Mouse (Mus musculus): ENCODE results near the gene Olfr1346. TPM values are rescaled to one million over a fixed set of nuclear protein-coding genes. Genes with fewer than 3 reads are reported as not detected.

Olfr1346 gene
- polyA plus RNA-seq (2014; fragmentation: Nextera tagmentation; extraction: Ambion mirVana) = not detected in 2 replicates

GRCm38 (mm10) chr7:6466951-6467350, at the start of gene Olfr1346:
Olfr1346 (plus strand) TSS chr7:6467101.
- no peaks in the 10 kb centered on the region for H3K27me3 ChIP-seq (replicated peaks; ENCODE audit: control insufficient read depth, insufficient read depth, low read length)
- H3K4me1 ChIP-seq (replicated peaks; ENCODE audit: control insufficient read depth, insufficient read depth, low read length) = no peaks in the 10 kb centered on the region
- no peak within 1 kb of the TSS for H3K9ac ChIP-seq (ENCODE audit: low read depth, low read length)
- H3K27ac ChIP-seq (ENCODE audit: low read depth, low read length) = no peak within 1 kb of the TSS
- no peaks in the 10 kb centered on the region for H3K9me3 ChIP-seq (ENCODE audit: control insufficient read depth, low read length)
- no peak within 1 kb of the TSS for H3K4me3 ChIP-seq (ENCODE audit: low read depth, low read length)
- H3K4me2 ChIP-seq = no peak within 1 kb of the TSS
- H3K36me3 ChIP-seq (ENCODE audit: control insufficient read depth, insufficient read depth, low read length) = no peaks in the 10 kb centered on the region
- ATAC-seq (replicated peaks; ENCODE audit: low FRiP score) (no peak), DNase-seq (ENCODE audit: low spot score) (no peak)

- WGBS = 71% methylated on average over 6 of the region's 6 CpGs
- no peak for ATAC-seq (replicated peaks; ENCODE audit: low FRiP score)
- H3K9ac ChIP-seq (ENCODE audit: low read depth, low read length) = no peak overlapping the region
Observed at GRCm38 (mm10) chr7:6419894-6420293, 47.0 kb upstream of the Olfr1346 start.

GRCm38 (mm10) chr7:6429381-6429780, 37.5 kb upstream of the Olfr1346 start:
- ATAC-seq (replicated peaks; ENCODE audit: low FRiP score) = no peak
- WGBS = 86% methylated on average over 3 of the region's 3 CpGs
- Histone ChIP-seq H3K4me2 (no peak overlapping the region), H3K4me1 (replicated peaks; ENCODE audit: control insufficient read depth, insufficient read depth, low read length) (no peaks in the 10 kb centered on the region), H3K9me3 (ENCODE audit: control insufficient read depth, low read length) (peaks cover 5% of the 10 kb centered on the region; the same call in 1 of the 2 replicates), H3K4me3 (ENCODE audit: low read depth, low read length) (no peak overlapping the region), H3K9ac (ENCODE audit: low read depth, low read length) (no peak overlapping the region), H3K27ac (ENCODE audit: low read depth, low read length) (no peak overlapping the region), H3K27me3 (replicated peaks; ENCODE audit: control insufficient read depth, insufficient read depth, low read length) (no peaks in the 10 kb centered on the region), H3K36me3 (ENCODE audit: control insufficient read depth, insufficient read depth, low read length) (no peaks in the 10 kb centered on the region)
- DNase-seq (ENCODE audit: low spot score) = no peak

More at GRCm38 (mm10) chr7:6419894-6420293, 47.0 kb upstream of the Olfr1346 start:
- H3K9me3 ChIP-seq (ENCODE audit: control insufficient read depth, low read length) = no peaks in the 10 kb centered on the region
- H3K4me3 ChIP-seq (ENCODE audit: low read depth, low read length) = no peak overlapping the region
- no peaks in the 10 kb centered on the region for H3K27me3 ChIP-seq (replicated peaks; ENCODE audit: control insufficient read depth, insufficient read depth, low read length)
- no peaks in the 10 kb centered on the region for H3K4me1 ChIP-seq (replicated peaks; ENCODE audit: control insufficient read depth, insufficient read depth, low read length)
- no peaks in the 10 kb centered on the region for H3K36me3 ChIP-seq (ENCODE audit: control insufficient read depth, insufficient read depth, low read length)
- H3K27ac ChIP-seq (ENCODE audit: low read depth, low read length) = no peak overlapping the region
- no peak for DNase-seq (ENCODE audit: low spot score)
- no peak overlapping the region for H3K4me2 ChIP-seq

- Histone ChIP-seq H3K4me3 (ENCODE audit: low read depth, low read length) (no peak overlapping the region), H3K36me3 (ENCODE audit: control insufficient read depth, insufficient read depth, low read length) (no peaks in the 10 kb centered on the region), H3K9me3 (ENCODE audit: control insufficient read depth, low read length) (peaks cover 5% of the 10 kb centered on the region; the same call in 1 of the 2 replicates), H3K4me1 (replicated peaks; ENCODE audit: control insufficient read depth, insufficient read depth, low read length) (no peaks in the 10 kb centered on the region), H3K4me2 (no peak overlapping the region), H3K9ac (ENCODE audit: low read depth, low read length) (no peak overlapping the region), H3K27me3 (replicated peaks; ENCODE audit: control insufficient read depth, insufficient read depth, low read length) (no peaks in the 10 kb centered on the region), H3K27ac (ENCODE audit: low read depth, low read length) (no peak overlapping the region)
- WGBS = 27% methylated on average over 2 of the region's 2 CpGs
- DNase-seq (ENCODE audit: low spot score) (no peak), ATAC-seq (replicated peaks; ENCODE audit: low FRiP score) (no peak)
Observed at GRCm38 (mm10) chr7:6430342-6430741, 36.6 kb upstream of the Olfr1346 start.

GRCm38 (mm10) chr7:6438388-6438787, 28.5 kb upstream of the Olfr1346 start, which contains the start of gene Olfr1344:
Olfr1344 (plus strand) TSS chr7:6438688.
- WGBS = 69% methylated on average over 3 of the region's 3 CpGs
- Histone ChIP-seq H3K36me3 (ENCODE audit: control insufficient read depth, insufficient read depth, low read length) (no peaks in the 10 kb centered on the region), H3K4me3 (ENCODE audit: low read depth, low read length) (no peak within 1 kb of the TSS), H3K27me3 (replicated peaks; ENCODE audit: control insufficient read depth, insufficient read depth, low read length) (no peaks in the 10 kb centered on the region), H3K4me2 (no peak within 1 kb of the TSS), H3K9ac (ENCODE audit: low read depth, low read length) (no peak within 1 kb of the TSS), H3K27ac (ENCODE audit: low read depth, low read length) (no peak within 1 kb of the TSS), H3K4me1 (replicated peaks; ENCODE audit: control insufficient read depth, insufficient read depth, low read length) (no peaks in the 10 kb centered on the region), H3K9me3 (ENCODE audit: control insufficient read depth, low read length) (no peaks in the 10 kb centered on the region)
- DNase-seq (ENCODE audit: low spot score) (no peak), ATAC-seq (replicated peaks; ENCODE audit: low FRiP score) (no peak)

- Histone ChIP-seq H3K4me2 (no peak overlapping the region), H3K27me3 (replicated peaks; ENCODE audit: control insufficient read depth, insufficient read depth, low read length) (no peaks in the 10 kb centered on the region), H3K27ac (ENCODE audit: low read depth, low read length) (no peak overlapping the region), H3K36me3 (ENCODE audit: control insufficient read depth, insufficient read depth, low read length) (no peaks in the 10 kb centered on the region), H3K4me1 (replicated peaks; ENCODE audit: control insufficient read depth, insufficient read depth, low read length) (no peaks in the 10 kb centered on the region), H3K9me3 (ENCODE audit: control insufficient read depth, low read length) (peaks cover 2% of the 10 kb centered on the region; the same call in 1 of the 2 replicates), H3K9ac (ENCODE audit: low read depth, low read length) (no peak overlapping the region), H3K4me3 (ENCODE audit: low read depth, low read length) (no peak overlapping the region)
- 60% methylated on average over 2 of the region's 2 CpGs for WGBS
- no peak for ATAC-seq (replicated peaks; ENCODE audit: low FRiP score)
- no peak for DNase-seq (ENCODE audit: low spot score)
Observed at GRCm38 (mm10) chr7:6441173-6441572, 25.7 kb upstream of the Olfr1346 start.

- Histone ChIP-seq H3K4me3 (ENCODE audit: low read depth, low read length) (no peak overlapping the region), H3K9me3 (ENCODE audit: control insufficient read depth, low read length) (peaks cover 2% of the 10 kb centered on the region; the same call in 1 of the 2 replicates)
- 49% methylated on average over 5 of the region's 5 CpGs for WGBS
Observed at GRCm38 (mm10) chr7:6447771-6448170, 19.1 kb upstream of the Olfr1346 start.

GRCm38 (mm10) chr7:6455868-6456267, 11.0 kb upstream of the Olfr1346 start, which contains the start of gene Olfr1336:
Olfr1336 (plus strand) TSS chr7:6456168.
- Histone ChIP-seq H3K9ac (ENCODE audit: low read depth, low read length) (no peak within 1 kb of the TSS), H3K4me2 (no peak within 1 kb of the TSS), H3K36me3 (ENCODE audit: control insufficient read depth, insufficient read depth, low read length) (no peaks in the 10 kb centered on the region), H3K27ac (ENCODE audit: low read depth, low read length) (no peak within 1 kb of the TSS), H3K4me1 (replicated peaks; ENCODE audit: control insufficient read depth, insufficient read depth, low read length) (no peaks in the 10 kb centered on the region), H3K27me3 (replicated peaks; ENCODE audit: control insufficient read depth, insufficient read depth, low read length) (no peaks in the 10 kb centered on the region), H3K9me3 (ENCODE audit: control insufficient read depth, low read length) (no peaks in the 10 kb centered on the region; the same call in none of the 2 replicates), H3K4me3 (ENCODE audit: low read depth, low read length) (no peak within 1 kb of the TSS)
- ATAC-seq (replicated peaks; ENCODE audit: low FRiP score) = no peak
- no peak for DNase-seq (ENCODE audit: low spot score)

More at GRCm38 (mm10) chr7:6447771-6448170, 19.1 kb upstream of the Olfr1346 start:
- H3K27me3 ChIP-seq (replicated peaks; ENCODE audit: control insufficient read depth, insufficient read depth, low read length) = no peaks in the 10 kb centered on the region
- H3K4me1 ChIP-seq (replicated peaks; ENCODE audit: control insufficient read depth, insufficient read depth, low read length) = no peaks in the 10 kb centered on the region
- no peak for DNase-seq (ENCODE audit: low spot score)
- ATAC-seq (replicated peaks; ENCODE audit: low FRiP score) = no peak
- H3K4me2 ChIP-seq = no peak overlapping the region
- no peak overlapping the region for H3K27ac ChIP-seq (ENCODE audit: low read depth, low read length)
- no peaks in the 10 kb centered on the region for H3K36me3 ChIP-seq (ENCODE audit: control insufficient read depth, insufficient read depth, low read length)
- no peak overlapping the region for H3K9ac ChIP-seq (ENCODE audit: low read depth, low read length)

GRCm38 (mm10) chr7:6456399-6456798, 10.5 kb upstream of the Olfr1346 start:
- DNase-seq (ENCODE audit: low spot score) = no peak
- ATAC-seq (replicated peaks; ENCODE audit: low FRiP score) = no peak
- WGBS = 51% methylated on average over 3 of the region's 3 CpGs

More at GRCm38 (mm10) chr7:6456399-6456798, 10.5 kb upstream of the Olfr1346 start:
- no peak overlapping the region for H3K4me2 ChIP-seq
- no peaks in the 10 kb centered on the region for H3K36me3 ChIP-seq (ENCODE audit: control insufficient read depth, insufficient read depth, low read length)
- H3K9me3 ChIP-seq (ENCODE audit: control insufficient read depth, low read length) = no peaks in the 10 kb centered on the region; the same call in none of the 2 replicates
- no peaks in the 10 kb centered on the region for H3K4me1 ChIP-seq (replicated peaks; ENCODE audit: control insufficient read depth, insufficient read depth, low read length)
- no peak overlapping the region for H3K9ac ChIP-seq (ENCODE audit: low read depth, low read length)
- H3K4me3 ChIP-seq (ENCODE audit: low read depth, low read length) = no peak overlapping the region
- H3K27ac ChIP-seq (ENCODE audit: low read depth, low read length) = no peak overlapping the region
- no peaks in the 10 kb centered on the region for H3K27me3 ChIP-seq (replicated peaks; ENCODE audit: control insufficient read depth, insufficient read depth, low read length)
